Mouse (Mus musculus) adipocyte (in vitro differentiated cells): ENCODE results near the gene Rln3.

Source experiments
- DNase-seq: peaks from one replicate; pipeline ENCODE4 v3.0.0-alpha.2; 2016; ENCODE audit warnings: low spot score

The Rln3 gene

DNA sequence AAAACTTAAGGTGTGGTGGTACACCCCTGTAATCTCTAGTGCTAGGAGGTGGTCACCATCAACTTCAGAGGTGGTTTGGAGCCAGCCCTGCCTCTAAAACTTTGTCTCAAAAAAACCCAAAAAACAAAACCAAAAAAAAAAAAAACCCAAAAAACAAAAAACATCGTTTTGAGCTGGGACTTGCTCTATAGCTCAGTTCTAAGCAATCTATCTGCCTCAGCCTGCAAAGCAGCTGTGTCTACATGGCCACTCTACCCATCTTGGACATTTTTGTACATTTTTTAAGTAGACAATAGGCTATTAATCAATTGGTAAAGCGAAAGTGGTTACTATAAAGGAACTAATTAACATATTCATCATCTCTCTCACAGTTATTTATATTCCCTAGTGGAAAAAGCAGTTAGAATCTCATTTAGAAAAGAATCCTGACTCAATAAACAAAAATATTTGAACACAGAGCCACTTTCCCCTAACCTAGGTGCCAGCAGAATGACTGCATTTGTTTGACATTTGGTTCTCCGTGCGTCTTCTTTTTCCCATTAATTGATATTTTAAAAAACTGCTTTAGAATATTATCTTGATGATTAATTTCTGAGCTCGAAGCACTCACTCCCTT lies 20.8 kb upstream of the Rln3 start:
- no peak for DNase-seq

DNA sequence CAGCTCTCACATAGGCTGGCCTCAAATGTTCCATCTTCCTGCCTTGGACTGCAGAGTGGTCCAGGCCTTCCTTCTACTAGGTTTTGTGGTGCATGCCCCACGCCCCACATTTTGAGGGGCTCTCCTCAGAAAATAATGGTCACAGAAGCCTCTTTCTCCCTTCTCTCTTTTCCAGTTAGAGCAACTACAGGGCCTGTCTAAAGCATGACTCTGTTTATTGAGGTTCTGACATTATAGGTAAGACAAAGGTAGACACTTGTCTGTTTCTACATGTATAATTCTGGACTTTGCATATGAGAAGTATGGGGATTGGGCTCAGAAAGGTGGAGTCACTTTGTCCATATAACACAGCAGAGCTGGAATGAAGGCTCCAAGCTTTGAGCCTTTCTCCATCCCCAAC lies 20.2 kb upstream of the Rln3 start, which contains the start of gene Gm10643:
Gene Gm10643, minus strand, starts transcription at position 101 of the 400 bp plus-strand sequence.
- no peak for DNase-seq

DNA sequence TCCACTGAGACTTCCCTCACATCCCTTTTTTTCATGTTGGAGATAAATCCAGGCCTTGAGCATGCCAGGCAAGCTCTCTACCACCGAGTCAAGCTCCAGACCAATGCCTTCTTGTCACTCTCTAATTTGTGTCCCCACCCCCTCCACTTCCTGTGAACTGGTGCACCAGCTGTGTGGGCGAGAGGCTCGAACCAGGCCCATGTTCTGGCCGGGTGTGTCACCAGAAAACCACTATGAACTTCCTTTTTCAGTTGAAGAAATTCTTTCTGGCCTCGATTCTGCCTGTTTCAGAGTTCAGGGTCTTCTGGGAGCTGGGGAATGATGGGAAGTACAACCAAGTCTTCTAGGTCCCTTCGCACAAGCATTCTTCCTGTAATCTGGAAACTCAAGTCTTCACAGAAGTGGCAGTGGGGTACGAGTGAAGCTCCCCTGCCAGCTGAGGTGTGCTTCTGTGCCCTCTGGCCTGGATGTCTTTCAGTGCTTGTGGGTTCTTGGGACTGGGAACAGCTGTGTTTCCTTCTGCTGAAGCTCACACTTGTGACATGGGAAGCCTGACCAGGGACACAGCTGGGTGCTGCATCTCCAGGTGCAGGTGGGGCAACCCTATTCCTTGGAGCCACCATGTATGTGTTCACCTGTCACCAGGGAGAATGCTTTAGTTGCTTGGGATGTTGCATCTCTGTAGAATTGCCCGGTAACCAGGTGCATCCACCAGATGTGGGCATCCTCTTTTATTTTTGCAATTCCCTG lies 19.2 kb upstream of the Rln3 start:
- DNase-seq: no peak

DNA sequence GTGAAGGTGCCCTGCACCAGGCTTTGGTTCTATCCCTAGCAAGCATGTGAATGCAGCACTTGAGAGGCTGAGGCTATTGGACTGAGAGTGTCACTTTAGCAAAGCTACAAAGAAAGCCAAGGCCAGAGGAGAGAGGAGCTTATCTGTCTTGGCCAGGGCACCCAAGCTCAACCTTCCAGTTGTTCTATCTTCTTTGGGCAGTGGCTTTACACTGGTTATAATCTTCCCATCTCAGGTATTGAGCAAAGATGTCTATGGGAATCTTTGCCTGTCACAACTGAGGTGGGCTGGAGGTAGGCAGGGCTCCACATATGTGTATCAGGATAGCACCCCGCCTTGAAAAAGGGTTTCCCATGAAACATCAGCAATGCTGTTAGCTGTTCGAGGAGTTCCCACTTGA lies 15.4 kb upstream of the Rln3 start:
- no peak for DNase-seq

DNA sequence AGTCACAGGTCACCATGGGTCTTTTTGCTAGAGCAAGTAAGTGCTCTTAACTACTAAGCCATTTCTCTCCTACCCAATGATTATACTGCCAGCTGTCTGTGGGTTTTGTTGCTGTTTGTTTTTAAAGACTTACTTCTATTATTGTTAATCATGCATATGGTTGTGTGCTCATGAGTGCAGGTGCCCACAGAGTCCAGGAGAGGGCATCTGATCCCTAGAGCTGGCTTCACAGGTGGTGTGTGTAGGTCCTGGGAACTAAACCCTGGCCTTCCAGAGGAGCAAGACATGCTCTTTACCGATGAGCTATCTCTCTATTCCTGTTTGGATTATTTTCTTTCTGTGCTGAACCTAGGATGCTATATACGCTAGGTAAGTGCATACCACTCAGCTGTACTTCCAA lies 14.4 kb upstream of the Rln3 start:
- no peak for DNase-seq

DNA sequence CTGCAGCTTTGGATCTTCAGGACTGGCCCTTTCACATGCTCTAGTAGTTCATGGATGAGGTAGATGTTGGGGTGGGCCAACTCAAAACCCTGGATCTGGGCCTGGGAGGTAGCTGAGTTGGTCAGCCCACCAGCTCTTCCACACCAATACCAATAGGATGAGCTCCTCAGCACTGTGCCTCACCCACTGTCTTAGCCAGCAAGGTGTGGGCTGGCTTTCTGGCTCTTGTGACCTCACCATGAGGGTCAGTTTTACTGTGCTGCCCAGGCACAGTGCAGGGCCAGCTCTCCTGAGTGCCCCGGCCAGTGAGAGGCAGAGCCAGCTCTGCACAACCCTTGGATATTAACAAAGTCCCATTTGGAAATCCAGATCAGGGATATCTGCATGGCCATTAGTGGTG lies 13.0 kb upstream of the Rln3 start:
- DNase-seq: no peak

DNA sequence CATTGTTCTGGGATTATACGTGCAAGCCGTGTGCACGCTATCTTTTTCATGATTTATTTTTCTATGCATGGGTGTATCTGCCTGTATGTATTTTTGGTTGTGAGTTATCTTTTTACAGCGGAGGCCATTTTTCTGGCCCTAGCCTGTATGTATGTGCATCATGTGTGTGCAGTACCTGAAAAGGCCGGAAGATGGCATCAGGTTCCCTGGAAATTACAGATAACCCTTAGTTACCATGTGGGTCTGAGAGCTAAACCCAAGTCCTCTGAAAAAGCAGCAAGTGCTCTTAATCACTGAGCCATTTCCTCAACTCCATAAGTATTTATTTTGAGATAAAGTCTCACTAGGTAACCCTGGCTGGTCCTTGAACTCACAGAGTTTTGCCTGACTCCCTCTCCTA lies 8.4 kb upstream of the Rln3 start:
- DNase-seq: no peak

DNA sequence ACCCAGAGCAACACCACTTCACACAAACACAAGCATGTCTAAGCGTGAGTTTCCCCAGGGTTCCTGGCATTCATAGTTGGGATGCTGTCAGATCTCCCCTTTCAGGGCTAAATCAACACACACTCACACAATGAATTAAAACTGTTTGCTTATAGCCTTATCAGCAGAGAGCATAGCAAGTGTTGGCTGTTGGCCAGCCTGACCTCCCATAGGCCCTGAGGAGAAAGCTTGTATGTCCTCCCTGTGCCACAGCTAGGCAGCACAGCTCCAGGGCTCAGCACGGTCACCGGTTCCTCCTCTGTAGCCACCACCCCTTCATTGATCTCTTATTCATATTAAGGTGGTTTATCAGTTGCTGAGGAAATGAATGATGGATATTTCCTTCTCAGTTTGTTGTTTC lies 7.9 kb upstream of the Rln3 start:
- DNase-seq: no peak

DNA sequence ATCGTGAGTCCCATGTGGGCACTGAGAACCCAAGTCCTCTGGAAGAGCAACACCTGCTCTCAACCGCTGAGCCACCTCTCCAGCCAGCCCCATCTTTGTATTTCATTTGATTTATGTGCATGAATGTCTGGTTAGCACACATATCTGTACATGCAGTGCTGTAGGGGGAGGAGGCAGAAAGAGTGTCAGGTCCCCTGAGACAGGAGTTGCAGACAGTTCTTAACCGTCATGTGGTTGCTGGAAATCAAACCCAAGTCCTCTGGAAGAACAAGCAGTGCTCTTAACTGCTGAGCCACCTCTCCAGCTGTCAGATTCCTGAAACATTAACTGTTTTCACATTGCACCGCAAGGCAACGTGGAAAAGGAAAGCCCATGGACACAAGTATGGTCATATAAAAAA lies 3.4 kb upstream of the Rln3 start:
- no peak for DNase-seq

DNA sequence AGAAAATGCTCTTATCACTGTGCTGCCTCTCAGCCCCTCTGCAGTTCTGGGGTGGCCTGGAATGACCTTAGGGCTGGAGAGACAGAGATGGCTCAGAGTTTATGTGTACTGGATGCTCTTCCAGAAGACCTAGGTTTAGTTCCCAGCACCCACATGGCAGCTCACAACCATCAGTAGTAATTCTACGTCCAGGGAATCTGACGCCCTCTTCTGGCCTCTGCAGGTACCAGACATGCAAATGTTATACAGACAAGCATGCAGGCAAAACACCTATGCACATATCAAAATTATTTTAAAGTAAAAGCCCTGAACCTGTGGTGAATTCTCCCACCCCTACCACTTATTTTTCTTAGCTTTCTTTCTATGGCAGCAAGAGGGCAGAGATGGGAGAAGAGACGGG lies 1.7 kb upstream of the Rln3 start:
- DNase-seq: no peak

DNA sequence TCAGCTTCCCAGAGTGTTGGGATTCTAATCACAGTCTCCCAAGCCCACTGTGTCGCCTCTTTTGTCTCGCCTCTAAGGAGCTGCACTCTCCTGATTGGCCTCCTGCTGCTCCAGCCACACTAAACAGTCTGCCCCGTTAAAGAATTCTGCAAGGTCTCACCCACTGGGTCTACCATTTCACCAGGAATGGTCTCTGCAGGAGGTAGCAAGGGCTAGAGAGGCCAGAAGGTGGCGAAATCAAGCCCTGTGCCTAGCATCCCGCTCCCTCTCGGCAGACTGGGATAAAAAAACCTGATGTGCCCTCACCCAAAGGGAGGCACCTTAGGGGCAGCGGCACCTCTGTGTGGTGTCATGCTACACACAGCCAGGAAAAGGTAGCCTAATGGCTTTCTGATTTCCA lies 697 bp downstream of the Rln3 start:
- no peak for DNase-seq

DNA sequence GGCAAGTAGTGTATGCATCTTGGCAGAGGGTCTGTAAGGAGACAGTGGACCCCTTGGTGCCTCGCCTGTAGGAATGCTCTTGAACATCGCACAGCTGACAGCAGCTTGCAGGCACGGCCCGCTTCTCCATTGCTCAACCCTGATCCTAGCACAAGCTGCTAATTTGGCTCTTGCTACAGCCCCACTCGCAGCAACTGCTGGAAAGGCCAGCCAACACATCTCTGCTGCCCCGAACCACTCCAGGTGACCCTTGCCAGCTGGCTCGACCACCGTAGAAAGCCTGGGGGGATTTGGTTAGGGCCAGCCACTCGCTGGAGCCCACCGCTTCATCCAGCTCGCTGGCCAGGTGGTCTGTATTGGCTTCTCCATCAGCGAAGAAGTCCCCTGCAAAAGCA lies 1.9 kb downstream of the Rln3 start:
- DNase-seq: no peak

DNA sequence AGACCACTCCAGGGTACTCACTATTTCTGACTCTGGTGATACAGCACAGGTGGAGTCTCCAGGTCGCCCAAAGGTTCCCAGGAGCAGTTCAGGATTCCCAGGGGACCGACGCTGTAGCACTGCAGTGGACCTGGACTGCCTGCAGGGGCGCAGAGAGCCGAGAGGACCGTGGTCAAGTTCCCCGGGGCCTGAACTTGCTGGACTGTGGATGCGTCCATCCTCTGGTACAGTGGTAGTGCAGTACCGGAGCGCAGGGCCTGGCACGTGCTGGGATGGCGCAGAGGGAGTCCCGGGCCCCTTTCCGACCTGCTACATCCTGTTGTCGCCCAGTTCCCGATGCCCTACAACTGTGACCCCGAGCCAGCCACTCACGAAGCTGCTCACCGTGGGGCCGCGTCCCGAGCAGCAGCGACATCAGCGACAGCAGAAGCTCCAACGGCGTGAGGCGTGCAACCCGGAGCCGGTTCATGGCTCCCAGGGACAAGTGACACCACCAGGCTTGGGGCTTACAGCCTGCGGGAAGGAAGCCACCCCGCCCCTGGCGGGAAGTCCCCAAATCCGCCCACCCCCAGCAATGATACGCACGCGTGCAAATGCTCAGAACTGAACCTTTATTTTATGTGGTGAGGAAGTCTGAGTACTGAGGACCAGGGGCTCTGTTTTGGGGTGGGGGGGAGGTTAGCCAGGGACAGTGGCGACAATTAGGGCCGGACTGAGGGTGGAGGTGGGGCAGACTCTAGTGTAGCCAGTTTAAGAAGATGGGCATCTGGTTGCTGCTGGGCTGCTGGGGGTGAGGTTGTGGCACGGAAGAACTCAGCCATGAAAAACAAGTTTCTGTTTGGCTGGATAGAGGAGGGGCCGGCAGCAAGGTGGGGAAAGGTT lies 2.5 kb downstream of the Rln3 start, which contains the start of gene Il27ra:
Gene Il27ra, minus strand, starts transcription at position 524 of the 882 bp plus-strand sequence.
- DNase-seq: no peak

DNA sequence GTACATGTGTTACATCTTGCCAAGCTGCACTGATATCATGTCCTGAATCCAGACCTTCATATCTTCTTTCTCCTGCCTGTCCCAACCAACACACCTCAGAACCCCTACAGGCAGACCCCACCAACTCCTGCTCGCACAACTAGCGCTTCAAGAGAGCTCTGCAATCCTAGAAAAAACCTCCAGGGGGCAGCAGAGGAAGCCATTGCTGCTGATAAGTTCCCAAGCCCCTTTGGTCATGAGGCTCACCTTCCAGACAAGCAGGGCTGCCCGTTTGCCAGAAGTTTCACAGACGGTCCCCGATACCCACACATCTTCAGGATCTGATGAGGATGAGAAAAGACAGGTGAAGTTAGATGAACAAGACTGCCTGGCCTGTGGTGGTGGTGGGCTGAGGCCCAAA lies 5.8 kb downstream of the Rln3 start:
- peak; percentile 78 for DNase-seq

DNA sequence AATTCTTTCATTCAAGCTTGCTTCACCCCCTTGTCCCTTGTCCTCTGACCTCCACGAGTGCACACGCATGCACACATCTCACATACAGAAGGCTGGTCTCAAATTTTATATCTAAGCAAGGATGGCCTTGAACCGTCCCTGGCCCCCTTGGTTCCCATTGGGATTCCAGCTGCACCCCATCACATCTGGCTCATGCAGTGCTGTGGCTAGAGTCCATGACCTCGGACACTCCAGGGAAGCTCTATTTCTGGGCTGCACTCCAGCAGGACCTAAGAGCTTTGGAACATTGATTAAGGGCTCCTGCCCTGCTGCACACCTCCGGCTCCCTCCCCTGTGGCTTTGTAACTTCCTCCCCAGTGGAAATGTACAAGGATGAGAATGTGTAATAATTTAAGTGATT lies 6.8 kb downstream of the Rln3 start:
- no peak for DNase-seq

DNA sequence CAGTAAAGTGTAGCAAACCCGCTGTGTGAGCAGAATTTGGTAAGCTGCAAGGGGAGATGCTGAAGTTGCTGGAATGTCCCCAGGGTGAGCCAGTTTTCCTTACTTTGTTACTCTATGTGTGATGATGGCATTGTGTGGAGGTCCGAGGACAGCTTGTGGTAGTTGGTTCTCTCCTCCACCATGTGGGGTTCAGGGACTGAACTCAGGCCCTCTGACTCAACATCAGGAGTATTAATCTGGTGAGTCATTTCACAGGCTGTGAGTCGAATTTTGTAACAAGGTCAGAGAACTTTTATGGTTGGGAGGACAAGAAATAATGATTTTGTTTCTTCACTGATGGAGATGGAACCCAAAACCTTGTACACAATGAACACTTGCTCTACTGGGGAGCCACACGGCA lies 12.0 kb downstream of the Rln3 start:
- no peak for DNase-seq

DNA sequence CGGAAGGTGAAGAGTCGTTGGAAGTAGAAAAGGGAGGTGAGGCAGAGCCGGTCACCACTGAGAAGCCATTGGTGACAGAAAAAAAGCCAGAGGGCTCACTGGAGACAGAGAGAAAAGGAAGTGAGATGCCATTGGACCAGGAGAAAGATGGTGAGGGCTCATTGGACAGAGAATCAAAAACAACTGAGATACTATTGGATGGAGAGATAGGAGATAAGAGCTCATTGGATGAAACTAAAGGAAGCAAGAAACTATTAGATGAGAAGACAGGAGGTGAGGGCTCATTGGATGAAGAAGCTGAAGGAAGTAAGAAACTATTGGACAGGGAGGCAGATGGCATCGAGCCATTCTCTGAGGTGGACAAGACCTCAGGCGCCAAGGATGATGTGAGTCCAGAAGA lies 15.5 kb downstream of the Rln3 start:
- no peak for DNase-seq

DNA sequence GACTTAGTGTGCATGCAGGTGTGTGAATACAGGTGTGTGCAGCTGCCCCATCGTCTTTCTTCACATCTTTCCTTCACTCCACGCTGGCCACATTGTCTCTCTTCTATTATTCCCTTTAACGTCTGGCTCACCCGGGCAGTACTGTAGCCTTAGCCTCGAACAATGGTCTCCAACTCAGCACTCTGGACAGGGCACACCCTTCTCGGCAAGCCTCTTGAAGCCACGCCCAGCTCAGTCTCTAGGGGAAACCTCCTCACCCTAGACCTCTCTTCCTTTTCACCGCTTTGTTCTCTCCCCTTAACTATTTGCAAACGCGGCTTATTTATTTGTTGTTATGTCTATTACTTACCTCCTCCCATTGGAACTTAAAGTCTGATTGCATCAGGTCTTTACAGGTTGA lies 17.4 kb downstream of the Rln3 start:
- peak; percentile 57 for DNase-seq

DNA sequence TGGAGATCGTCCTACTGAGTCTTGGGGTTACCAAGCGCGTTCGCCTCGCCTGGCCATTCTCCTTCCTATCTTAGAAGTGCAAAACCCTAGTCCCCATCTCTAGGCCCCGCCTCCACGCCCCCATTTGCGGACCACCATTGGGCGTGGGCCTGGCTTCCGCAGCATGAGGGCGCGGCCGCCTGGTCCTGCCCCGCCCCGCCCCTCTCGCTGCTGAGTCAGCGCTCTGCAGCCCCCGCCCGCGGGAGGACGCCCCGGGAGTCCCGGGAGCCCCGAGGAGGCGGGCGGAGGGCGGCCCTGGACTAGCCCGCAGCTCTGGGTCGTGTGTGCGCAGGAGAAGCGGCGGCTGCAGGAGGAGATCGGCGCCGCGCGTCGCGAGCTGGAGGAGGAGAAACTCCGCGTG lies 18.9 kb downstream of the Rln3 start:
- DNase-seq: no peak

DNA sequence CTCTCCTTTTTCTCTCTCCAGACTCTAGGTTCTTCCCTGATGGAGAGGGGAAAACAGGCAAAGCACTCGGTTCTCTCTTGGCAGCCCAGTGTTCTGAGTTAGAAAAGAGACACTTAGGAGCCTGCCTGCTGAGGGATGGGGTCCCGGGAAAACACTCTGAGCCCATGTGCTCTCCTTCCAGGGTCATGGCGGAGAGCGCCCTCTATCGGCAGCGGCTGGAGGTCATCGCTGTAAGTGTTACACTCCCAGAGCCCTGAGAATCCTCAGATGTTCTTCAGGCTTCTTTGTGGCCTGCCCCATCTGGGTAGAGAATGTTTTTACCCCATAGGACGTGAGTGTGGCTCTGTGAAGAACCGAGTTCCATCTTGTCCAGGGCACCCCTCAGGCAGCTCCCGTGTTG lies 20.6 kb downstream of the Rln3 start:
- no peak for DNase-seq

DNA sequence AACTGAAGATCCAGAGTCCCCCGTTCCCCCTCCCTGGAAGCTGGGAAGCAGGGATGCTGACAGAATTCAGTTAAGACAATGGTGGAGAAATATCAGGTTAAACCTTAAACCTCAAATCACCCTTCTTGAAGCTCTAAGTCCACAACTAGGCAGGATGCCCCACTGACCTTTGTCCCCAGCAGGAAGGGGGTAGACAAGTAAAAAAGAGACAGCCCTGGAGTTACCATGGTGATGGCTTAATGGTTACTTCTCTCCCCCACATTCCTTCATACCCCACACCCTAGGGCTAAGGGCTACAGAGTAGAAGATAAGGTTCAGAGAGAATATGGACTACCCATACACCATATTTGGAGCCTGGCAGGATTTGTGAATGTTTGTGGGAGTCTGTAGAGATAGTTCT lies 21.2 kb downstream of the Rln3 start:
- no peak for DNase-seq

DNA sequence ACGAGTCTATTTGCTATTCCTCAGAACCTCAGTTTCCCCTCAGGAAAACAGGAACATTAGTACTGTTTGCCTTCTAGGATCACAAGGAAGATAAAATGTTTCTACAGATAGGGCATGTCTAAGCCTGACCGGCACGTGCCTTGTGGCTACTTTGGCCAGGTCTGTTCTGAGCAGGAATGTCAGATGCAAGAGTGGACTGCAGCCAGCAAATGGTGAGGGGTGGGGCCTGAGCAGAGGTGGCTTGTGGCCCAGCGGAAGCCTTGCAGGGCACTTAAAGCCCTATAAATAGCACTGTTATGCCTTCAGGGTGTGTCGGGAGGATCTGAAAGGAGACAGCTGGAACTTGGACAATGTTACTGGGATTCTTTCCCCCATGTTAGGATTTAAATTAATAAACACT lies 21.7 kb downstream of the Rln3 start:
- DNase-seq: peak; percentile 70

DNA sequence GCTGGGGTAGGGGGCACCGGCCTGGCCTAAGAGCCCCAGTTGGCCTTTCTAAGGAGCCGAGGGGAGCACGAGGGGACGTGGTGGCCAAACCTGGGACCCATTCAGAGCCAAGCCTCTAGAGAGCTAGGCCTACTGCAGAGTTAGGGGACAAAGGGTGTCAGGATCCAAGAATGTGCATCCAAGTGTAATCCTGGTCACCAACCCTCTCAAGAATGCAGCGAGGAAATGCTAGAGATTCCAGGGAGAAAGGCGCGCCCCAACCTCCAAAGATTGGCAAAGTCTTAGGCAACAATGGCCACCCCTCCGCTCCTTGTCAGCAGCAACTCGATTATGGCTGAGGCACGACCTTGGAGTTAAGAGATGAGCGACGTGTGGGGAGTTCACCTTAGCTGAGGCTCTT lies 23.2 kb downstream of the Rln3 start:
- no peak for DNase-seq
